Mouse (Mus musculus) heart, embryonic 15.5 days (tissue): ENCODE data around the gene Dbil5. TPM values are rescaled to one million over a fixed set of nuclear protein-coding genes. Genes with fewer than 3 reads are reported as not detected.

ENCODE experiments used
- ATAC-seq: fragments of 200-750 bp; cut with Nextera tagmentation; replicated peaks from 2 replicates; pipeline ENCODE4 v1.8.0; 2017; ENCODE audit warnings: low read depth, moderate TSS enrichment; ENCODE audit not compliant: insufficient number of reproducible peaks, insufficient read depth, low FRiP score
- H3K27ac ChIP-seq: fragments of 300-500 bp; sonication (generic); 2 replicates; pipeline ENCODE4 v1.5.1; 2015; ENCODE audit warnings: mild to moderate bottlenecking, inconsistent platforms
- H3K27me3 ChIP-seq: fragments of 300-500 bp; sonication (generic); 2 replicates; pipeline ENCODE4 v1.6.1; 2015; ENCODE audit warnings: inconsistent platforms
- H3K36me3 ChIP-seq: fragments of 300-500 bp; sonication (generic); 2 replicates; pipeline ENCODE4 v1.6.1; 2015; ENCODE audit warnings: mild to moderate bottlenecking, inconsistent platforms
- H3K4me1 ChIP-seq: fragments of 300-500 bp; sonication (generic); replicated peaks from 2 replicates; pipeline ENCODE4 v1.6.1; 2015; ENCODE audit warnings: inconsistent platforms
- H3K4me2 ChIP-seq: fragments of 300-500 bp; sonication (generic); 2 replicates; pipeline ENCODE4 v1.6.1; 2015; ENCODE audit warnings: inconsistent platforms, mild to moderate bottlenecking, moderate library complexity
- H3K4me3 ChIP-seq: fragments of 300-500 bp; sonication (generic); 2 replicates; pipeline ENCODE4 v1.5.1; 2015; ENCODE audit warnings: mild to moderate bottlenecking, inconsistent platforms
- H3K9ac ChIP-seq: fragments of 300-500 bp; sonication (generic); 2 replicates; pipeline ENCODE4 v1.6.1; 2015; ENCODE audit warnings: mild to moderate bottlenecking, inconsistent platforms
- H3K9me3 ChIP-seq: fragments of 300-500 bp; sonication (generic); replicated peaks from 2 replicates; pipeline ENCODE4 v1.6.1; 2016; ENCODE audit warnings: inconsistent platforms
- WGBS: fragments of 180-500 bp; shearing (Covaris S2); methylation state at CpG from one replicate; pipeline ENCODE4 v1.1.7; 2015; ENCODE audit warnings: mixed read lengths; 5-methylcytosine and 5-hydroxymethylcytosine counted together
- polyA plus RNA-seq: library from polyadenylated mRNA; unstranded; fragments of >200 nt; fragmentation: Nextera tagmentation; extraction: Ambion mirVana; gene quantifications from 2 replicates; pipeline ENCODE4 v1.2.1, GENCODE M21; 2015

The Dbil5 gene
- polyA plus RNA-seq, 1 experiment from 2014 or later = 1.0 TPM

- Histone ChIP-seq H3K36me3 (peaks cover 11% of the 10 kb centered on the region; the same call in 1 of the 2 replicates), H3K27ac (no peak overlapping the region), H3K9me3 (no peaks in the 10 kb centered on the region), H3K9ac (no peak overlapping the region), H3K27me3 (no peaks in the 10 kb centered on the region), H3K4me1 (peaks cover 3% of the 10 kb centered on the region; the same call in 1 of the 2 replicates), H3K4me2 (no peak overlapping the region), H3K4me3 (no peak overlapping the region)
- no peak for ATAC-seq
- WGBS = 81% methylated on average over 4 of the region's 4 CpGs
These were observed 40.0 kb downstream of the Dbil5 start for GRCm38 (mm10) chr11:76257386-76257785.

- no peaks in the 10 kb centered on the region for H3K9me3 ChIP-seq
- WGBS = 73% methylated on average over 6 of the region's 6 CpGs
- peaks cover 11% of the 10 kb centered on the region; the same call in 1 of the 2 replicates for H3K36me3 ChIP-seq
- H3K4me1 ChIP-seq = peaks cover under 1% of the 10 kb centered on the region; the same call in 1 of the 2 replicates
- no peak overlapping the region for H3K27ac ChIP-seq
- ATAC-seq = no peak
- H3K27me3 ChIP-seq = no peaks in the 10 kb centered on the region
- no peak overlapping the region for H3K4me3 ChIP-seq
- H3K4me2 ChIP-seq = no peak overlapping the region
- no peak overlapping the region for H3K9ac ChIP-seq
These were observed 41.1 kb downstream of the Dbil5 start for GRCm38 (mm10) chr11:76258511-76258910.

- WGBS = 71% methylated on average over 10 of the region's 10 CpGs
These were observed 43.0 kb downstream of the Dbil5 start for GRCm38 (mm10) chr11:76260208-76261050.

GRCm38 (mm10) chr11:76261224-76261623 is 43.8 kb downstream of the Dbil5 start:
- H3K9me3 ChIP-seq = no peaks in the 10 kb centered on the region
- no peak overlapping the region for H3K4me2 ChIP-seq
- H3K27me3 ChIP-seq = no peaks in the 10 kb centered on the region
- no peak overlapping the region for H3K27ac ChIP-seq
- H3K4me3 ChIP-seq = no peak overlapping the region
- ATAC-seq = no peak; the same call in 1 of the 2 replicates
- no peaks in the 10 kb centered on the region; the same call in 1 of the 2 replicates for H3K4me1 ChIP-seq
- peaks cover 11% of the 10 kb centered on the region; the same call in 1 of the 2 replicates for H3K36me3 ChIP-seq
- H3K9ac ChIP-seq = no peak overlapping the region
- whole genome bisulfite sequencing = 65% methylated on average over 12 of the region's 12 CpGs

More at GRCm38 (mm10) chr11:76260208-76261050, 43.0 kb downstream of the Dbil5 start:
- no peak overlapping the region for H3K4me3 ChIP-seq
- no peaks in the 10 kb centered on the region for H3K27me3 ChIP-seq
- H3K4me2 ChIP-seq = no peak overlapping the region
- no peak overlapping the region for H3K9ac ChIP-seq
- no peaks in the 10 kb centered on the region for H3K9me3 ChIP-seq
- no peak for ATAC-seq
- peaks cover 11% of the 10 kb centered on the region; the same call in 1 of the 2 replicates for H3K36me3 ChIP-seq
- H3K27ac ChIP-seq = no peak overlapping the region
- no peaks in the 10 kb centered on the region; the same call in 1 of the 2 replicates for H3K4me1 ChIP-seq

- Histone ChIP-seq H3K9ac (no peak overlapping the region), H3K36me3 (peaks cover 11% of the 10 kb centered on the region; the same call in 1 of the 2 replicates), H3K4me3 (no peak overlapping the region), H3K4me2 (no peak overlapping the region), H3K27me3 (no peaks in the 10 kb centered on the region), H3K4me1 (no peaks in the 10 kb centered on the region; the same call in 1 of the 2 replicates), H3K9me3 (no peaks in the 10 kb centered on the region), H3K27ac (no peak overlapping the region)
- no peak for ATAC-seq
- 30% methylated on average over 19 of the region's 19 CpGs for WGBS
These were observed 45.4 kb downstream of the Dbil5 start for GRCm38 (mm10) chr11:76262611-76263351.

GRCm38 (mm10) chr11:76267550-76267949 is 50.1 kb downstream of the Dbil5 start:
- H3K36me3 ChIP-seq = 0 out of 2 replicates have a peak, but pooled peaks cover 3% of the 10 kb centered on the region
- ATAC-seq = no peak
- H3K9me3 ChIP-seq = no peaks in the 10 kb centered on the region
- H3K9ac ChIP-seq = no peak overlapping the region
- H3K27me3 ChIP-seq = no peaks in the 10 kb centered on the region
- no peak overlapping the region for H3K27ac ChIP-seq
- H3K4me3 ChIP-seq = no peak overlapping the region
- H3K4me1 ChIP-seq = no peaks in the 10 kb centered on the region
- 66% methylated on average over 7 of the region's 7 CpGs for WGBS
- no peak overlapping the region for H3K4me2 ChIP-seq

- Histone ChIP-seq H3K27me3 (no peaks in the 10 kb centered on the region), H3K4me3 (no peak overlapping the region), H3K27ac (no peak overlapping the region), H3K36me3 (0 out of 2 replicates have a peak, but pooled peaks cover 3% of the 10 kb centered on the region), H3K4me1 (no peaks in the 10 kb centered on the region), H3K9ac (no peak overlapping the region), H3K4me2 (no peak overlapping the region), H3K9me3 (no peaks in the 10 kb centered on the region)
- ATAC-seq = no peak
- WGBS = 63% methylated on average over 5 of the region's 5 CpGs
These were observed 50.6 kb downstream of the Dbil5 start for GRCm38 (mm10) chr11:76268001-76268459.

Other genes starting within 250 kb of the Dbil5 start
- 0.18 and 0.56 TPM in 2 replicates for gene 1700016K19Rik, start 217.7 kb upstream of the Dbil5 start, polyA plus RNA-seq
- 12.7 and 17.0 TPM in 2 replicates for gene Rflnb, start 189.8 kb upstream of the Dbil5 start, polyA plus RNA-seq
- 26.0 and 31.6 TPM in 2 replicates for gene Vps53, start 38.0 kb upstream of the Dbil5 start, polyA plus RNA-seq
- gene Fam57a, start 37.9 kb upstream of the Dbil5 start, polyA plus RNA-seq = 19.9 and 24.0 TPM in 2 replicates
- 15.1 and 23.9 TPM in 2 replicates for gene Gemin4, start 56 bp downstream of the Dbil5 start, polyA plus RNA-seq
- 22.7 and 24.8 TPM in 2 replicates for gene Mrm3, start 26.1 kb downstream of the Dbil5 start, polyA plus RNA-seq
- 111 and 116 TPM in 2 replicates for gene Glod4, start 26.1 kb downstream of the Dbil5 start, polyA plus RNA-seq
- 18.6 and 26.0 TPM in 2 replicates for gene Nxn, start 181.5 kb downstream of the Dbil5 start, polyA plus RNA-seq
- gene Timm22, start 189.3 kb downstream of the Dbil5 start, polyA plus RNA-seq = 79.9 and 84.9 TPM in 2 replicates